Mouse (Mus musculus) MEL (cell line): ENCODE results near the gene Syne4. TPM values are rescaled to one million over a fixed set of nuclear protein-coding genes. Genes with fewer than 3 reads are reported as not detected.

Source experiments
- DNase-seq: peaks from one replicate; pipeline ENCODE4 v3.0.0; 2011; ENCODE audit warnings: low read depth, low spot score
- H3K27ac ChIP-seq: 2 replicates; pipeline ENCODE4 v1.5.1; 2012; ENCODE audit warnings: low read depth, mild to moderate bottlenecking, control low read depth, low read length, moderate library complexity; ENCODE audit not compliant: control insufficient read depth
- H3K27me3 ChIP-seq, 2 experiments: fragments of 150-350 bp in 1 of 2; sonication (generic) in 1 of 2; 2 replicates each; pipeline ENCODE4 v1.6.1; 2012; ENCODE audit warnings: low read length in 2 of 2, mild to moderate bottlenecking in 2 of 2, improper control_type of control experiment in 1 of 2, moderate library complexity in 1 of 2; ENCODE audit not compliant: insufficient read depth in 2 of 2, control insufficient read depth in 1 of 2
- H3K36me3 ChIP-seq, 2 experiments: 2 replicates each; pipeline ENCODE4 v1.6.1; 2012 to 2014; ENCODE audit warnings: low read length in 2 of 2, improper control_type of control experiment in 1 of 2, inconsistent platforms in 1 of 2, mild to moderate bottlenecking in 1 of 2; ENCODE audit not compliant: insufficient read depth in 2 of 2, control insufficient read depth in 1 of 2
- H3K4me1 ChIP-seq, 2 experiments: fragments of 150-350 bp in 1 of 2; sonication (generic) in 1 of 2; 2 replicates each; pipeline ENCODE4 v1.6.1; 2012; ENCODE audit warnings: low read length in 2 of 2, improper control_type of control experiment in 1 of 2, mild to moderate bottlenecking in 1 of 2; ENCODE audit not compliant: insufficient read depth in 2 of 2, control insufficient read depth in 1 of 2
- H3K4me3 ChIP-seq, 2 experiments: fragments of 150-350 bp in 1 of 2; sonication (generic) in 1 of 2; 2 replicates each; pipeline ENCODE4 v1.5.1; 2012; ENCODE audit warnings: low read depth in 2 of 2, low read length in 2 of 2, mild to moderate bottlenecking in 2 of 2, moderate library complexity in 2 of 2, control low read depth in 1 of 2, improper control_type of control experiment in 1 of 2; ENCODE audit not compliant: control insufficient read depth in 1 of 2, insufficient read depth in 1 of 2
- H3K79me2 ChIP-seq: 2 replicates; pipeline ENCODE4 v1.6.1; 2012; ENCODE audit warnings: mild to moderate bottlenecking, low read length, moderate library complexity; ENCODE audit not compliant: control insufficient read depth, poor library complexity, insufficient read depth
- H3K9ac ChIP-seq: 2 replicates; pipeline ENCODE4 v1.6.1; 2012; ENCODE audit warnings: low read depth, mild to moderate bottlenecking, control low read depth, low read length, moderate library complexity; ENCODE audit not compliant: control insufficient read depth, poor library complexity, severe bottlenecking
- H3K9me3 ChIP-seq: fragments of 150-350 bp; sonication (generic); replicated peaks from 2 replicates; pipeline ENCODE4 v1.6.1; 2012; ENCODE audit warnings: mild to moderate bottlenecking, low read length, improper control_type of control experiment, moderate library complexity; ENCODE audit not compliant: insufficient read depth
- CHD1 ChIP-seq: IDR thresholded peaks from 2 replicates; pipeline ENCODE4 v1.6.1; 2012; ENCODE audit warnings: low read depth, mild to moderate bottlenecking, inconsistent platforms, low read length, improper control_type of control experiment
- CHD2 ChIP-seq: IDR thresholded peaks from 2 replicates; pipeline ENCODE4 v1.6.1; 2011; ENCODE audit warnings: low read length, improper control_type of control experiment
- E2F4 ChIP-seq: IDR thresholded peaks from 2 replicates; pipeline ENCODE4 v1.6.1; 2011; ENCODE audit warnings: low read depth, low read length, improper control_type of control experiment, borderline replicate concordance
- EP300 ChIP-seq, 2 experiments: IDR thresholded peaks; 2 replicates each; pipeline ENCODE4 v1.6.1; 2011; ENCODE audit warnings: improper control_type of control experiment in 2 of 2, low read length in 2 of 2, low read depth in 1 of 2, mild to moderate bottlenecking in 1 of 2
- GABPA ChIP-seq: IDR thresholded peaks from 2 replicates; pipeline ENCODE4 v1.6.1; 2012; ENCODE audit warnings: low read depth, mild to moderate bottlenecking, inconsistent platforms, low read length, improper control_type of control experiment, moderate library complexity
- GATA1 ChIP-seq: IDR thresholded peaks from 2 replicates; pipeline ENCODE4 v1.6.1; 2011; ENCODE audit warnings: low read depth, low read length, improper control_type of control experiment
- JUND ChIP-seq: IDR thresholded peaks from 2 replicates; pipeline ENCODE4 v1.6.1; 2011; ENCODE audit warnings: low read depth, mild to moderate bottlenecking, improper control_type of control experiment, low read length
- MAX ChIP-seq: IDR thresholded peaks from 2 replicates; pipeline ENCODE4 v1.6.1; 2011; ENCODE audit warnings: low read length, improper control_type of control experiment
- MAZ ChIP-seq: IDR thresholded peaks from 2 replicates; pipeline ENCODE4 v1.6.1; 2012; ENCODE audit warnings: low read depth, mild to moderate bottlenecking, inconsistent platforms, low read length, improper control_type of control experiment
- MEF2A ChIP-seq: IDR thresholded peaks from 2 replicates; pipeline ENCODE4 v1.6.1; 2014; ENCODE audit warnings: low read depth, mild to moderate bottlenecking, inconsistent platforms, low read length, improper control_type of control experiment; ENCODE audit not compliant: poor library complexity, insufficient replicate concordance, severe bottlenecking; ENCODE audit errors: extremely low read depth
- MYC ChIP-seq: IDR thresholded peaks from 2 replicates; pipeline ENCODE4 v1.6.1; 2011; ENCODE audit warnings: low read depth, mild to moderate bottlenecking, low read length, improper control_type of control experiment, moderate library complexity
- POLR2A ChIP-seq, 2 experiments: IDR thresholded peaks; 2 replicates each; pipeline ENCODE4 v1.6.1; 2011 to 2012; ENCODE audit warnings: low read length in 2 of 2, mild to moderate bottlenecking in 2 of 2, control low read depth in 1 of 2, improper control_type of control experiment in 1 of 2, low read depth in 1 of 2, moderate library complexity in 1 of 2; ENCODE audit not compliant: control insufficient read depth in 1 of 2, insufficient read depth in 1 of 2, poor library complexity in 1 of 2
- POLR2AphosphoS2 ChIP-seq: IDR thresholded peaks from 2 replicates; pipeline ENCODE4 v1.6.1; 2011; ENCODE audit warnings: low read length, improper control_type of control experiment
- RAD21 ChIP-seq: IDR thresholded peaks from 2 replicates; pipeline ENCODE4 v1.6.1; 2011; ENCODE audit warnings: mild to moderate bottlenecking, low read depth, low read length, improper control_type of control experiment
- RCOR1 ChIP-seq: IDR thresholded peaks from 2 replicates; pipeline ENCODE4 v1.6.1; 2012; ENCODE audit warnings: low read depth, mild to moderate bottlenecking, inconsistent platforms, low read length, improper control_type of control experiment
- SIN3A ChIP-seq: IDR thresholded peaks from 2 replicates; pipeline ENCODE4 v1.6.1; 2012; ENCODE audit warnings: low read length, improper control_type of control experiment, inconsistent platforms
- TBP ChIP-seq: IDR thresholded peaks from 2 replicates; pipeline ENCODE4 v1.8.0; 2011; ENCODE audit warnings: low read depth, low read length, improper control_type of control experiment
- TCF12 ChIP-seq: IDR thresholded peaks from 2 replicates; pipeline ENCODE4 v1.6.1; 2014; ENCODE audit warnings: low read depth, mild to moderate bottlenecking, inconsistent platforms, low read length, improper control_type of control experiment, moderate library complexity
- UBTF ChIP-seq: IDR thresholded peaks from 2 replicates; pipeline ENCODE4 v1.6.1; 2012; ENCODE audit warnings: low read depth, mild to moderate bottlenecking, inconsistent platforms, low read length, improper control_type of control experiment, moderate library complexity, borderline replicate concordance; ENCODE audit not compliant: insufficient read depth
- USF2 ChIP-seq, 2 experiments: IDR thresholded peaks; 2 replicates each; pipeline ENCODE4 v1.6.1; 2011 to 2012; ENCODE audit warnings: improper control_type of control experiment in 2 of 2, low read length in 2 of 2, borderline replicate concordance in 1 of 2, inconsistent platforms in 1 of 2, low read depth in 1 of 2, mild to moderate bottlenecking in 1 of 2; ENCODE audit not compliant: insufficient read depth in 1 of 2
- polyA plus RNA-seq, 2 experiments: library from polyadenylated mRNA; stranded (reverse) in 1 of 2; unstranded in 1 of 2; fragments of >175 nt in 1 of 2; fragments of >200 nt in 1 of 2; gene quantifications; 2 replicates each; pipeline versions ENCODE4 v1.2.1 to v1.2.4; 2012; ENCODE audit warnings: low replicate concordance in 2 of 2, low read depth in 1 of 2; ENCODE audit not compliant: insufficient read length in 2 of 2, insufficient read depth in 1 of 2, missing spikeins in 1 of 2
- total RNA-seq: library from RNA; depleted of rRNA; stranded (reverse); fragments of 300-350 nt; gene quantifications from 2 replicates; pipeline ENCODE4 v1.2.3, GENCODE M21; 2012

Gene Syne4
- total and polyA plus RNA-seq, 3 experiments, result 0.31 to 0.82 TPM; not detected in 1

- TF ChIP-seq CHD1 (no peak), TCF12 (no peak), POLR2A (IDR thresholded peaks at IDR 0.05; ENCODE audit: control insufficient read depth in 1 of 2, insufficient read depth in 1 of 2, low read depth in 1 of 2, low read length in 2 of 2, poor library complexity in 1 of 2) (no peak), MAZ (no peak), JUND (no peak), SIN3A (no peak)
- DNase-seq, result no peak
- Histone ChIP-seq H3K27me3 (no peaks in the 10 kb centered on the region), H3K4me3 (no peak overlapping the region), H3K9me3 (no peaks in the 10 kb centered on the region), H3K79me2 (no peaks in the 10 kb centered on the region), H3K36me3 (no peaks in the 10 kb centered on the region), H3K4me1 (no peaks in the 10 kb centered on the region), H3K27ac (no peak overlapping the region), H3K9ac (no peak overlapping the region)
Observed at GRCm38 (mm10) chr7:30265531-30265930, 49.1 kb upstream of the Syne4 start.

DNA sequence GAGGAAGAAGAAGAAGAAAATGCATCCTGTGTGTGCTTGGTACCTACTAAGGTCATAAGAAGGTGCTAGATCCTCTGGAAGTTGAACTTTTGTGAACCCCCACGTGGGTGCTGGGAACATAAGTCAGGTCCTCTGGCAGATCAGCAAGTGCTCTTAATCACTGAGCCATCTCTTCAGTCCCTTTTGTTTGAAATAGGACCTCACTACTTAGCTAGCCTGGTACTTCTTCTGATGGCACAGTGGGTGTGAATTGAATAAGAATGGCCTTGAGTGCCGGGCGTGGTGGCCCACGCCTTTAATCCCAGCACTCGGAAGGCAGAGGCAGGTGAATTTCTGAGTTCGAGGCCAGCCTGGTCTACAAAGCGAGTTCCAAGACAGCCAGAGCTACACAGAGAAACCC, 48.7 kb upstream of the Syne4 start:
- no peak for DNase-seq
- TF ChIP-seq MYC (no peak), TCF12 (no peak), RCOR1 (no peak), TBP (no peak), GATA1 (no peak), MAX (no peak), EP300 (IDR thresholded peaks at IDR 0.05; ENCODE audit: low read depth in 1 of 2, low read length in 2 of 2) (no peak), POLR2AphosphoS2 (no peak), MEF2A (no peak), CHD2 (no peak), E2F4 (no peak), USF2 (IDR thresholded peaks at IDR 0.05; ENCODE audit: borderline replicate concordance in 1 of 2, insufficient read depth in 1 of 2, low read depth in 1 of 2, low read length in 2 of 2) (no peak), UBTF (no peak), GABPA (no peak), RAD21 (no peak)
- Histone ChIP-seq H3K27me3 (no peaks in the 10 kb centered on the region), H3K9ac (no peak overlapping the region), H3K36me3 (no peaks in the 10 kb centered on the region), H3K9me3 (no peaks in the 10 kb centered on the region), H3K27ac (no peak overlapping the region), H3K79me2 (no peaks in the 10 kb centered on the region), H3K4me1 (no peaks in the 10 kb centered on the region), H3K4me3 (no peak overlapping the region)
